Mouse (Mus musculus): ENCODE measurements around the gene Rasgrf1. TPM values are rescaled to one million over a fixed set of nuclear protein-coding genes. Genes with fewer than 3 reads are reported as not detected.
"Not testable (repeated sequence)": the region's sequence is repeated elsewhere in the genome, so short reads cannot be mapped to it uniquely, and the experiment has no call there.

The Rasgrf1 gene
- polyA plus RNA-seq, 1 experiment from 2014 or later = 0.15 TPM

GRCm38 (mm10) chr9:90059828-90060573, 150.3 kb downstream of the Rasgrf1 start:
- no peaks in the 10 kb centered on the region for H3K27me3 ChIP-seq (ENCODE audit: control insufficient read depth, insufficient read depth, low read length)
- H3K9me3 ChIP-seq (ENCODE audit: control insufficient read depth, low read length) = no peaks in the 10 kb centered on the region
- H3K27ac ChIP-seq (ENCODE audit: low read depth, low read length) = no peak overlapping the region
- H3K4me1 ChIP-seq (replicated peaks; ENCODE audit: control insufficient read depth, insufficient read depth, low read length) = no peaks in the 10 kb centered on the region
- no peak overlapping the region for H3K4me3 ChIP-seq (ENCODE audit: low read depth, low read length)
- no peak for ATAC-seq (ENCODE audit: low FRiP score)
- H3K36me3 ChIP-seq (ENCODE audit: control insufficient read depth, insufficient read depth, low read length) = no peaks in the 10 kb centered on the region
- no peak overlapping the region for H3K9ac ChIP-seq (ENCODE audit: low read depth, low read length)
- H3K4me2 ChIP-seq (replicated peaks; ENCODE audit: low read depth, low read length) = no peak overlapping the region
- 90% methylated on average over 9 of the region's 9 CpGs for WGBS
- DNase-seq (ENCODE audit: low spot score) = no peak

- WGBS = 89% methylated on average over 2 of the region's 2 CpGs
- no peaks in the 10 kb centered on the region for H3K9me3 ChIP-seq (ENCODE audit: control insufficient read depth, low read length)
- DNase-seq (ENCODE audit: low spot score) = no peak
These were observed 150.8 kb downstream of the Rasgrf1 start for GRCm38 (mm10) chr9:90060574-90060875.

GRCm38 (mm10) chr9:90060932-90061331, 151.2 kb downstream of the Rasgrf1 start:
- ATAC-seq (ENCODE audit: low FRiP score); DNase-seq (ENCODE audit: low spot score); H3K9me3 ChIP-seq (ENCODE audit: control insufficient read depth, low read length); H3K4me3 ChIP-seq (ENCODE audit: low read depth, low read length); H3K27me3 ChIP-seq (ENCODE audit: control insufficient read depth, insufficient read depth, low read length); H3K4me2 ChIP-seq (replicated peaks; ENCODE audit: low read depth, low read length); H3K27ac ChIP-seq (ENCODE audit: low read depth, low read length); H3K36me3 ChIP-seq (ENCODE audit: control insufficient read depth, insufficient read depth, low read length); H3K4me1 ChIP-seq (replicated peaks; ENCODE audit: control insufficient read depth, insufficient read depth, low read length); H3K9ac ChIP-seq (ENCODE audit: low read depth, low read length): not testable (repeated sequence)
- WGBS = 93% methylated on average over 5 of the region's 5 CpGs

More at GRCm38 (mm10) chr9:90060574-90060875, 150.8 kb downstream of the Rasgrf1 start:
- H3K36me3 ChIP-seq (ENCODE audit: control insufficient read depth, insufficient read depth, low read length) = no peaks in the 10 kb centered on the region
- no peaks in the 10 kb centered on the region for H3K4me1 ChIP-seq (replicated peaks; ENCODE audit: control insufficient read depth, insufficient read depth, low read length)
- no peak overlapping the region for H3K27ac ChIP-seq (ENCODE audit: low read depth, low read length)
- no peak overlapping the region for H3K4me3 ChIP-seq (ENCODE audit: low read depth, low read length)
- ATAC-seq (ENCODE audit: low FRiP score) = no peak
- H3K9ac ChIP-seq (ENCODE audit: low read depth, low read length) = no peak overlapping the region
- H3K4me2 ChIP-seq (replicated peaks; ENCODE audit: low read depth, low read length) = no peak overlapping the region
- no peaks in the 10 kb centered on the region for H3K27me3 ChIP-seq (ENCODE audit: control insufficient read depth, insufficient read depth, low read length)

- no peaks in the 10 kb centered on the region for H3K4me1 ChIP-seq (replicated peaks; ENCODE audit: control insufficient read depth, insufficient read depth, low read length)
- H3K27me3 ChIP-seq (ENCODE audit: control insufficient read depth, insufficient read depth, low read length) = no peaks in the 10 kb centered on the region
- H3K4me3 ChIP-seq (ENCODE audit: low read depth, low read length) = no peak overlapping the region
- WGBS = 85% methylated on average over 2 of the region's 2 CpGs
- H3K9me3 ChIP-seq (ENCODE audit: control insufficient read depth, low read length) = no peaks in the 10 kb centered on the region
- DNase-seq (ENCODE audit: low spot score) (no peak), ATAC-seq (ENCODE audit: low FRiP score) (no peak)
- no peak overlapping the region for H3K4me2 ChIP-seq (replicated peaks; ENCODE audit: low read depth, low read length)
- no peak overlapping the region for H3K9ac ChIP-seq (ENCODE audit: low read depth, low read length)
- no peak overlapping the region for H3K27ac ChIP-seq (ENCODE audit: low read depth, low read length)
- H3K36me3 ChIP-seq (ENCODE audit: control insufficient read depth, insufficient read depth, low read length) = no peaks in the 10 kb centered on the region
These were observed 157.6 kb downstream of the Rasgrf1 start for GRCm38 (mm10) chr9:90067341-90067740.

- no peaks in the 10 kb centered on the region for H3K36me3 ChIP-seq (ENCODE audit: control insufficient read depth, insufficient read depth, low read length)
- no peaks in the 10 kb centered on the region for H3K27me3 ChIP-seq (ENCODE audit: control insufficient read depth, insufficient read depth, low read length)
- ATAC-seq (ENCODE audit: low FRiP score) = no peak
- DNase-seq (ENCODE audit: low spot score) = no peak
- no peak overlapping the region for H3K27ac ChIP-seq (ENCODE audit: low read depth, low read length)
- WGBS = 87% methylated on average over 6 of the region's 6 CpGs
- H3K4me1 ChIP-seq (replicated peaks; ENCODE audit: control insufficient read depth, insufficient read depth, low read length) = no peaks in the 10 kb centered on the region
- no peak overlapping the region for H3K9ac ChIP-seq (ENCODE audit: low read depth, low read length)
- H3K4me2 ChIP-seq (replicated peaks; ENCODE audit: low read depth, low read length) = no peak overlapping the region
- no peaks in the 10 kb centered on the region for H3K9me3 ChIP-seq (ENCODE audit: control insufficient read depth, low read length)
- H3K4me3 ChIP-seq (ENCODE audit: low read depth, low read length) = no peak overlapping the region
These were observed 159.1 kb downstream of the Rasgrf1 start for GRCm38 (mm10) chr9:90068786-90069185.

- H3K27me3 ChIP-seq (ENCODE audit: control insufficient read depth, insufficient read depth, low read length) = no peaks in the 10 kb centered on the region
- H3K4me1 ChIP-seq (replicated peaks; ENCODE audit: control insufficient read depth, insufficient read depth, low read length) = no peaks in the 10 kb centered on the region
- H3K4me3 ChIP-seq (ENCODE audit: low read depth, low read length) = no peak overlapping the region
- H3K27ac ChIP-seq (ENCODE audit: low read depth, low read length) = no peak overlapping the region
- H3K9me3 ChIP-seq (ENCODE audit: control insufficient read depth, low read length) = no peaks in the 10 kb centered on the region
- H3K9ac ChIP-seq (ENCODE audit: low read depth, low read length) = no peak overlapping the region
- ATAC-seq (ENCODE audit: low FRiP score) (no peak), DNase-seq (ENCODE audit: low spot score) (no peak)
- no peak overlapping the region for H3K4me2 ChIP-seq (replicated peaks; ENCODE audit: low read depth, low read length)
- 79% methylated on average over 7 of the region's 7 CpGs for WGBS
- no peaks in the 10 kb centered on the region for H3K36me3 ChIP-seq (ENCODE audit: control insufficient read depth, insufficient read depth, low read length)
These were observed 159.8 kb downstream of the Rasgrf1 start for GRCm38 (mm10) chr9:90069485-90069884.

GRCm38 (mm10) chr9:90070174-90070573, 160.5 kb downstream of the Rasgrf1 start:
- Histone ChIP-seq H3K4me1 (replicated peaks; ENCODE audit: control insufficient read depth, insufficient read depth, low read length) (no peaks in the 10 kb centered on the region), H3K9me3 (ENCODE audit: control insufficient read depth, low read length) (no peaks in the 10 kb centered on the region), H3K27me3 (ENCODE audit: control insufficient read depth, insufficient read depth, low read length) (no peaks in the 10 kb centered on the region), H3K4me2 (replicated peaks; ENCODE audit: low read depth, low read length) (no peak overlapping the region), H3K27ac (ENCODE audit: low read depth, low read length) (no peak overlapping the region), H3K4me3 (ENCODE audit: low read depth, low read length) (no peak overlapping the region), H3K36me3 (ENCODE audit: control insufficient read depth, insufficient read depth, low read length) (no peaks in the 10 kb centered on the region), H3K9ac (ENCODE audit: low read depth, low read length) (no peak overlapping the region)
- ATAC-seq (ENCODE audit: low FRiP score) = no peak
- WGBS = 88% methylated on average over 7 of the region's 7 CpGs
- no peak for DNase-seq (ENCODE audit: low spot score)

- Histone ChIP-seq H3K27ac (ENCODE audit: low read depth, low read length) (no peak overlapping the region), H3K27me3 (ENCODE audit: control insufficient read depth, insufficient read depth, low read length) (no peaks in the 10 kb centered on the region), H3K36me3 (ENCODE audit: control insufficient read depth, insufficient read depth, low read length) (no peaks in the 10 kb centered on the region), H3K9me3 (ENCODE audit: control insufficient read depth, low read length) (no peaks in the 10 kb centered on the region), H3K4me3 (ENCODE audit: low read depth, low read length) (no peak overlapping the region), H3K4me1 (replicated peaks; ENCODE audit: control insufficient read depth, insufficient read depth, low read length) (no peaks in the 10 kb centered on the region), H3K4me2 (replicated peaks; ENCODE audit: low read depth, low read length) (no peak overlapping the region), H3K9ac (ENCODE audit: low read depth, low read length) (no peak overlapping the region)
- DNase-seq (ENCODE audit: low spot score) (no peak), ATAC-seq (ENCODE audit: low FRiP score) (no peak)
- WGBS = 82% methylated on average over 4 of the region's 4 CpGs
These were observed 165.6 kb downstream of the Rasgrf1 start for GRCm38 (mm10) chr9:90075336-90075735.

GRCm38 (mm10) chr9:90076131-90076530, 166.4 kb downstream of the Rasgrf1 start:
- ATAC-seq (ENCODE audit: low FRiP score) (no peak), DNase-seq (ENCODE audit: low spot score) (no peak)
- no peak overlapping the region for H3K4me3 ChIP-seq (ENCODE audit: low read depth, low read length)
- no peak overlapping the region for H3K9ac ChIP-seq (ENCODE audit: low read depth, low read length)
- H3K9me3 ChIP-seq (ENCODE audit: control insufficient read depth, low read length) = no peaks in the 10 kb centered on the region
- 79% methylated on average over 5 of the region's 5 CpGs for WGBS
- H3K27ac ChIP-seq (ENCODE audit: low read depth, low read length) = no peak overlapping the region
- H3K27me3 ChIP-seq (ENCODE audit: control insufficient read depth, insufficient read depth, low read length) = no peaks in the 10 kb centered on the region
- H3K4me2 ChIP-seq (replicated peaks; ENCODE audit: low read depth, low read length) = no peak overlapping the region
- no peaks in the 10 kb centered on the region for H3K36me3 ChIP-seq (ENCODE audit: control insufficient read depth, insufficient read depth, low read length)
- H3K4me1 ChIP-seq (replicated peaks; ENCODE audit: control insufficient read depth, insufficient read depth, low read length) = no peaks in the 10 kb centered on the region
